Mouse (Mus musculus) stomach, postnatal 0 days (tissue): ENCODE measurements at regions not wholly inside any gene's neighbourhood (a gene's known extent, or its start where the extent isn't known, plus 50 kb on each side); places are given as distances from the start of the nearest gene placed in this dataset.

Experiments
- CTCF ChIP-seq: IDR thresholded peaks from 2 replicates; pipeline ENCODE4 v1.5.1; 2016; ENCODE audit warnings: antibody characterized with exemption, low read depth, mild to moderate bottlenecking, moderate library complexity
- EP300 ChIP-seq: optimal IDR thresholded peaks from 2 replicates; pipeline ENCODE3; 2016; ENCODE audit warnings: antibody characterized with exemption

DNA sequence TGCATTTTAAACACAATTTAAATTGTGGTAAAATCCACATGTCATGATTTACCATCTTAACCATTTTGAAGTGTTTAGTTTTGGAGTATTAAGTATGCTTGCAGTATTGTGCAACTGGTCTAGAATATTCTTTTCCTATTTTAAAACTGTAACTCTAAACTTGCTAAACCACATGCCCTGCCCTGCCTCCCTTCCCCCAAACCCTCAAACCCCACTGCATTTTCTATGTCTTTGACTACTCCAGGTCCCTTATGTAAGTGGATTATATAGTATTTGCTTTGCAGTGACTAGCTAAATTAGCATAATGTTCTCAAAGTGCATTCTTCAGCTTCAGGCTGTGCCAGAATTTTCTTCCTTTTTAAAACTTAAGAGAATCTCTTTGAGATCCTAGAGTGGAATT is 106.4 kb upstream of the Map4k3 start:
- TF ChIP-seq CTCF (no peak), EP300 (no peak)
